Mouse (Mus musculus) hindbrain, embryonic 14.5 days (tissue): Measurements from ENCODE around the gene Olfr704. TPM values are rescaled to one million over a fixed set of nuclear protein-coding genes. Genes with fewer than 3 reads are reported as not detected.
"Not testable (repeated sequence)": the region's sequence is repeated elsewhere in the genome, so short reads cannot be mapped to it uniquely, and the experiment has no call there.

Source experiments
- ATAC-seq: fragments of 200-750 bp; cut with Nextera tagmentation; 2 replicates; pipeline ENCODE4 v1.8.0; 2017; ENCODE audit warnings: moderate number of reproducible peaks, mild to moderate bottlenecking, moderate TSS enrichment, moderate library complexity; ENCODE audit not compliant: low FRiP score
- DNase-seq: peaks from one replicate; pipeline ENCODE4 v3.0.0-alpha.2; 2015; ENCODE audit warnings: low spot score
- H3K27ac ChIP-seq: fragments of 300-500 bp; sonication (generic); 2 replicates; pipeline ENCODE4 v1.5.1; 2014; ENCODE audit warnings: mild to moderate bottlenecking, moderate library complexity
- H3K27me3 ChIP-seq: fragments of 300-500 bp; sonication (generic); 2 replicates; pipeline ENCODE4 v1.6.1; 2014; ENCODE audit warnings: mild to moderate bottlenecking, low read length, mixed read lengths; ENCODE audit not compliant: control insufficient read depth, insufficient read depth
- H3K36me3 ChIP-seq: fragments of 300-500 bp; sonication (generic); replicated peaks from 2 replicates; pipeline ENCODE4 v1.6.1; 2014; ENCODE audit not compliant: control insufficient read depth, insufficient read depth
- H3K4me1 ChIP-seq: fragments of 300-500 bp; sonication (generic); replicated peaks from 2 replicates; pipeline ENCODE4 v1.6.1; 2014; ENCODE audit warnings: antibody characterized with exemption, low read length, mixed read lengths; ENCODE audit not compliant: control insufficient read depth, insufficient read depth
- H3K4me2 ChIP-seq: fragments of 300-500 bp; sonication (generic); replicated peaks from 2 replicates; pipeline ENCODE4 v1.6.1; 2014; ENCODE audit warnings: mild to moderate bottlenecking, moderate library complexity
- H3K4me3 ChIP-seq: fragments of 300-500 bp; sonication (generic); replicated peaks from 2 replicates; pipeline ENCODE4 v1.5.1; 2014; ENCODE audit warnings: mild to moderate bottlenecking, low read length
- H3K9ac ChIP-seq: fragments of 300-500 bp; sonication (generic); 2 replicates; pipeline ENCODE4 v1.6.1; 2014
- H3K9me3 ChIP-seq: fragments of 300-500 bp; sonication (generic); 2 replicates; pipeline ENCODE4 v1.6.1; 2016; ENCODE audit warnings: low read length; ENCODE audit not compliant: control insufficient read depth
- WGBS: fragments of 180-500 bp; shearing (Covaris S2); extraction: QIAGEN DNeasy Blood & Tissue Kit; methylation state at CpG from one replicate; pipeline ENCODE4 v1.1.7; 2014; 5-methylcytosine and 5-hydroxymethylcytosine counted together
- polyA plus RNA-seq: library from polyadenylated mRNA; unstranded; fragments of >200 nt; fragmentation: Nextera tagmentation; extraction: Ambion mirVana; gene quantifications from 2 replicates; pipeline ENCODE4 v1.2.1, GENCODE M21; 2014

The Olfr704 gene
- not detected in 2 replicates for polyA plus RNA-seq

- Histone ChIP-seq H3K27me3 (no peaks in the 10 kb centered on the region), H3K4me3 (no peak within 1 kb of the TSS), H3K9me3 (no peaks in the 10 kb centered on the region), H3K4me2 (no peak within 1 kb of the TSS), H3K27ac (no peak within 1 kb of the TSS), H3K36me3 (no peaks in the 10 kb centered on the region), H3K9ac (no peak within 1 kb of the TSS), H3K4me1 (no peaks in the 10 kb centered on the region)
- ATAC-seq, result no peak
- no peak for DNase-seq
These were observed at the start of gene Olfr704 for GRCm38 (mm10) chr7:106862885-106863284. Gene Olfr704 (plus strand): TSS chr7:106863185.

- no peaks in the 10 kb centered on the region for H3K36me3 ChIP-seq
- no peaks in the 10 kb centered on the region for H3K4me1 ChIP-seq
- H3K27me3 ChIP-seq, result no peaks in the 10 kb centered on the region
- no peak within 1 kb of the TSS for H3K4me3 ChIP-seq
- ATAC-seq (no peak), DNase-seq (no peak)
- H3K4me2 ChIP-seq, result no peak within 1 kb of the TSS
- H3K9ac ChIP-seq, result no peak within 1 kb of the TSS
- H3K9me3 ChIP-seq, result no peaks in the 10 kb centered on the region
- 84% methylated on average over 2 of the region's 2 CpGs for WGBS
- H3K27ac ChIP-seq, result no peak within 1 kb of the TSS
These were observed 49.2 kb upstream of the Olfr704 start, which contains the start of gene Olfr701 for GRCm38 (mm10) chr7:106813829-106814228. Gene Olfr701 (plus strand): TSS chr7:106814129.

- Histone ChIP-seq H3K9ac (no peak overlapping the region), H3K4me3 (no peak overlapping the region), H3K4me2 (no peak overlapping the region), H3K36me3 (no peaks in the 10 kb centered on the region), H3K4me1 (no peaks in the 10 kb centered on the region), H3K27ac (no peak overlapping the region), H3K9me3 (no peaks in the 10 kb centered on the region), H3K27me3 (no peaks in the 10 kb centered on the region)
- ATAC-seq, result no peak
- no peak for DNase-seq
- WGBS, result 67% methylated on average over 2 of the region's 2 CpGs
These were observed 47.2 kb upstream of the Olfr704 start for GRCm38 (mm10) chr7:106815775-106816174.

GRCm38 (mm10) chr7:106818414-106818813 is 44.6 kb upstream of the Olfr704 start:
- Histone ChIP-seq H3K27ac (no peak overlapping the region), H3K4me3 (no peak overlapping the region), H3K27me3 (no peaks in the 10 kb centered on the region), H3K4me1 (no peaks in the 10 kb centered on the region), H3K9ac (no peak overlapping the region), H3K4me2 (no peak overlapping the region), H3K9me3 (no peaks in the 10 kb centered on the region), H3K36me3 (no peaks in the 10 kb centered on the region)
- DNase-seq (no peak), ATAC-seq (no peak)

- H3K36me3 ChIP-seq, result no peaks in the 10 kb centered on the region
- ATAC-seq, result no peak
These were observed 29.2 kb upstream of the Olfr704 start, which contains the start of gene Olfr702 for GRCm38 (mm10) chr7:106833793-106834192. Gene Olfr702 (minus strand): TSS chr7:106833893.

GRCm38 (mm10) chr7:106843060-106843459 is 19.9 kb upstream of the Olfr704 start, which contains the start of gene Olfr703:
Gene Olfr703 (plus strand): TSS chr7:106843360.
- Histone ChIP-seq H3K4me1 (no peaks in the 10 kb centered on the region), H3K9me3 (no peaks in the 10 kb centered on the region), H3K4me2 (no peak within 1 kb of the TSS), H3K36me3 (no peaks in the 10 kb centered on the region), H3K27me3 (no peaks in the 10 kb centered on the region), H3K9ac (no peak within 1 kb of the TSS), H3K4me3 (no peak within 1 kb of the TSS), H3K27ac (no peak within 1 kb of the TSS)
- ATAC-seq, result no peak
- no peak for DNase-seq
- WGBS, result 71% methylated on average over 2 of the region's 2 CpGs

More at GRCm38 (mm10) chr7:106833793-106834192, 29.2 kb upstream of the Olfr704 start, which contains the start of gene Olfr702:
- Histone ChIP-seq H3K9me3 (no peaks in the 10 kb centered on the region), H3K4me2 (no peak within 1 kb of the TSS), H3K4me1 (no peaks in the 10 kb centered on the region), H3K4me3 (no peak within 1 kb of the TSS), H3K27me3 (no peaks in the 10 kb centered on the region), H3K27ac (no peak within 1 kb of the TSS), H3K9ac (no peak within 1 kb of the TSS)
- DNase-seq, result no peak

GRCm38 (mm10) chr7:106876791-106877190 is 13.8 kb downstream of the Olfr704 start, which contains the start of gene Olfr705:
Gene Olfr705 (minus strand): TSS chr7:106876891.
- Histone ChIP-seq H3K4me1 (no peaks in the 10 kb centered on the region), H3K27ac (no peak within 1 kb of the TSS), H3K9me3 (no peaks in the 10 kb centered on the region), H3K4me2 (no peak within 1 kb of the TSS), H3K4me3 (no peak within 1 kb of the TSS), H3K9ac (no peak within 1 kb of the TSS), H3K27me3 (no peaks in the 10 kb centered on the region), H3K36me3 (no peaks in the 10 kb centered on the region)
- DNase-seq (no peak), ATAC-seq (no peak)
- 83% methylated on average over 3 of the region's 3 CpGs for whole genome bisulfite sequencing

GRCm38 (mm10) chr7:106888062-106888461 is 25.1 kb downstream of the Olfr704 start, which contains the start of gene Olfr706:
Gene Olfr706 (minus strand): TSS chr7:106888162.
- Histone ChIP-seq H3K4me2 (no peak within 1 kb of the TSS), H3K4me3 (no peak within 1 kb of the TSS), H3K27ac (no peak within 1 kb of the TSS), H3K4me1 (no peaks in the 10 kb centered on the region), H3K9ac (no peak within 1 kb of the TSS), H3K27me3 (no peaks in the 10 kb centered on the region), H3K36me3 (no peaks in the 10 kb centered on the region), H3K9me3 (no peaks in the 10 kb centered on the region)
- WGBS, result 91% methylated on average over 2 of the region's 2 CpGs
- no peak for ATAC-seq
- DNase-seq, result no peak

- H3K27me3 ChIP-seq, H3K36me3 ChIP-seq, ATAC-seq, H3K27ac ChIP-seq, H3K9ac ChIP-seq, H3K4me2 ChIP-seq, DNase-seq, H3K9me3 ChIP-seq, H3K4me1 ChIP-seq, H3K4me3 ChIP-seq: not testable (repeated sequence)
- WGBS, result 81% methylated on average over 3 of the region's 3 CpGs
These were observed 38.2 kb downstream of the Olfr704 start, which contains the start of gene Olfr707 for GRCm38 (mm10) chr7:106901141-106901540. Gene Olfr707 (minus strand): TSS chr7:106901241.

- H3K27me3 ChIP-seq, result no peaks in the 10 kb centered on the region
- H3K36me3 ChIP-seq, result no peaks in the 10 kb centered on the region
- WGBS, result 71% methylated on average over 2 of the region's 2 CpGs
- H3K4me3 ChIP-seq, result no peak within 1 kb of the TSS
- H3K4me2 ChIP-seq, result no peak within 1 kb of the TSS
- no peak within 1 kb of the TSS for H3K9ac ChIP-seq
- H3K4me1 ChIP-seq, result no peaks in the 10 kb centered on the region
- no peak within 1 kb of the TSS for H3K27ac ChIP-seq
- no peaks in the 10 kb centered on the region for H3K9me3 ChIP-seq
- ATAC-seq (no peak), DNase-seq (no peak)
These were observed 44.7 kb downstream of the Olfr704 start, which contains the start of gene Olfr1532-ps1 for GRCm38 (mm10) chr7:106907676-106908075. Gene Olfr1532-ps1 (plus strand): TSS chr7:106908001.
